Comparison of ENCODE assay signal across 1 mouse cellular context in genomic region chr17:63715687-63716086, GRCm38 (mm10).
TF ChIP-seq lines count a peak whose summit lies in the region.

No protein-coding gene starts in this region.

TF ChIP-seq in CH12.LX, 34 proteins besides CTCF, POLR2A, EP300 and RAD21 (continued from another document):
- 0 out of 2 replicates have a peak, but pooled peaks have one; percentile 22 for TF ChIP-seq E2F4 (IDR thresholded peaks at IDR 0.05; ENCODE audit: insufficient replicate concordance, low read depth, low read length)
- no peak for TF ChIP-seq TBP (conservative IDR thresholded peaks at IDR 0.05; ENCODE audit: low read depth, low read length)
- no peak for TF ChIP-seq RCOR1 (conservative IDR thresholded peaks at IDR 0.05; ENCODE audit: low read depth, low read length)
- TF ChIP-seq JUND (conservative IDR thresholded peaks at IDR 0.05; ENCODE audit: low read depth, low read length) = peak; percentile 61
- TF ChIP-seq MAX (IDR thresholded peaks at IDR 0.05; ENCODE audit: low read length) = peak; percentile 80
- TF ChIP-seq ZMIZ1 (IDR thresholded peaks at IDR 0.05; ENCODE audit: low read depth, low read length) = no peak
- peak; percentile 70; the same call in 1 of the 2 replicates for TF ChIP-seq MEF2A (IDR thresholded peaks at IDR 0.05; ENCODE audit: borderline replicate concordance, low read depth, low read length)
- TF ChIP-seq SIN3A (IDR thresholded peaks at IDR 0.05; ENCODE audit: low read length) = peak; percentile 64
- TF ChIP-seq NELFE (IDR thresholded peaks at IDR 0.05; ENCODE audit: low read depth, low read length) = 0 out of 2 replicates have a peak, but pooled peaks have one; percentile 9
- TF ChIP-seq ZNF384 (IDR thresholded peaks at IDR 0.05; ENCODE audit: low read depth, low read length) = no peak
- no peak for TF ChIP-seq NRF1 (IDR thresholded peaks at IDR 0.05; ENCODE audit: low read depth, low read length)
- no peak for TF ChIP-seq SMC3 (IDR thresholded peaks at IDR 0.05; ENCODE audit: low read depth, low read length)
- TF ChIP-seq GABPA (IDR thresholded peaks at IDR 0.05; ENCODE audit: insufficient replicate concordance, low read depth, low read length) = no peak
- no peak for TF ChIP-seq MAFK (IDR thresholded peaks at IDR 0.05; ENCODE audit: insufficient replicate concordance, low read length)
- no peak for TF ChIP-seq BHLHE40 (IDR thresholded peaks at IDR 0.05; ENCODE audit: low read depth, low read length)
- TF ChIP-seq HCFC1 (IDR thresholded peaks at IDR 0.05; ENCODE audit: low read depth, low read length) = no peak
- no peak for TF ChIP-seq POLR2AphosphoS2 (IDR thresholded peaks at IDR 0.05; ENCODE audit: low read depth, low read length)
- no peak for TF ChIP-seq CHD1 (IDR thresholded peaks at IDR 0.05; ENCODE audit: low read depth, low read length)
TF ChIP-seq in CH12.LX: peak in this region for 12.
